Mouse (Mus musculus): ENCODE results near the gene Slc20a1. TPM values are rescaled to one million over a fixed set of nuclear protein-coding genes. Genes with fewer than 3 reads are reported as not detected.

The Slc20a1 gene
- polyA plus RNA-seq (2012; rRNA removed; ENCODE audit: low replicate concordance) = 23.1 and 25.2 TPM in 2 replicates

DNA sequence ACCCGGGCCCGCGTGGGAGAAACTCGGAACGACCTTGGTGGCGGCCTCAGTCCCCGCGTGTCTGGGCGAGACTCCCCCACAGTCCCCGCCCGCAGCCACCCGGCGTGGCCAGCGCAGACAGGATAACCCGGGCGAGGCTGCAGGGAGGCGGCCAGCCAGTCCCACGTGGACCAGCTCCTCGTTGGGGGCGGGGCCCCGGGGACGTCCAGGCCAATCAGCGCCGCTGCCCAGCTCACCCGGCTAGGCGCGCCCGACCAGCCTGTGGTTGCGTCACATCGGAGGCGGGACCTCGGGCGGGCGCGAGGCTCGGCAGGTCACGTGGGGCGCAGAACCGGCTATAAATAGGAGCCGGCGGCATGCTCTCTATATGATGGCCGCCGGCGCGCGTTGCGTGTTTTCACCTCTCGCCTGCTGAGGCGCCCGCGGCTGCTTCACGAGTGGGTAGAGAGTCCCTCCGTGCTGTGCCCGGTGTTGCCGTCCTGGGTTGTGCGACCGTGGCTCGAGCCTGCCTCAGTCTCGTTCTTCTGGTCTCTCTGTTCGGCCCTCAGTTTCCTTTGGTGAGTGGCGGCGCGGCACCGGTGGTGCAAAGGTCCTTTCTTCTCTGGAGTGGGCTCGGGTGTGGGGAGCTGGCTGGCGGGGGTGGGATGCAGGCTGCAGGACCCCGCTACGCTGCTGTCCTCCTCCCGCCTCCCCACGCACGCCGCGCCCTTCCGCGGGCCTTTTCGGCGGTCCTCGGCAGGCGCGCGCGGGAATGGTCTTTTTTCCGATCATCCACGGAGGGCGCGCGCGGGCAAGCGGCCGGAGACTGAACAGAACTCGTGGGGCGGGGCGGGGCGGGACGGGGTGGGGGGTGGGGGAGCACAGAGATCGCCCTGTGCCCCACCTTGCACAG is at the start of gene Slc20a1:
Gene Slc20a1, plus strand, starts transcription at position 329 of the 892 bp plus-strand sequence.

Other genes starting within 250 kb of the Slc20a1 start
- gene Zc3h6, start 231.4 kb upstream of the Slc20a1 start, polyA plus RNA-seq (2012; rRNA removed; ENCODE audit: low replicate concordance) = 1.4 TPM in 2 replicates
- 5.2 and 5.3 TPM in 2 replicates for gene Gm10762, start 231.0 kb upstream of the Slc20a1 start, polyA plus RNA-seq (2012; rRNA removed; ENCODE audit: low replicate concordance)
- gene Vinac1, start 150.6 kb upstream of the Slc20a1 start, polyA plus RNA-seq (2012; rRNA removed; ENCODE audit: low replicate concordance) = 0.06 and 0.22 TPM in 2 replicates
- 5.7 and 7.1 TPM in 2 replicates for gene Ttl, start 132.8 kb upstream of the Slc20a1 start, polyA plus RNA-seq (2012; rRNA removed; ENCODE audit: low replicate concordance)
- 18.3 and 27.2 TPM in 2 replicates for gene Polr1b, start 97.8 kb upstream of the Slc20a1 start, polyA plus RNA-seq (2012; rRNA removed; ENCODE audit: low replicate concordance)
- gene Chchd5, start 69.1 kb upstream of the Slc20a1 start, polyA plus RNA-seq (2012; rRNA removed; ENCODE audit: low replicate concordance) = 38.0 and 44.5 TPM in 2 replicates
- 0.14 and 0.17 TPM in 2 replicates for gene Ckap2l, start 98.4 kb downstream of the Slc20a1 start, polyA plus RNA-seq (2012; rRNA removed; ENCODE audit: low replicate concordance)
- 0.10 and 0.59 TPM in 2 replicates for gene Il1a, start 111.2 kb downstream of the Slc20a1 start, polyA plus RNA-seq (2012; rRNA removed; ENCODE audit: low replicate concordance)
- 0.19 and 1.1 TPM in 2 replicates for gene Il1b, start 172.4 kb downstream of the Slc20a1 start, polyA plus RNA-seq (2012; rRNA removed; ENCODE audit: low replicate concordance)